Mouse (Mus musculus): ENCODE results near the gene Tenm2. TPM values are rescaled to one million over a fixed set of nuclear protein-coding genes. Genes with fewer than 3 reads are reported as not detected.
A peak's percentile ranks its signal among the peaks of the same experiment; 100 is the strongest.

Tenm2 gene
- polyA plus RNA-seq, 1 experiment from 2014 or later: 1.4 TPM

GRCm38 (mm10) chr11:36238890-36239289, 996.9 kb downstream of the Tenm2 start:
- WGBS: 76% methylated on average over 9 of the region's 9 CpGs
- H3K9me3 ChIP-seq (replicated peaks): no peaks in the 10 kb centered on the region
- no peak overlapping the region for H3K27ac ChIP-seq (ENCODE audit: poor library complexity, severe bottlenecking)
- H3K9ac ChIP-seq: no peak overlapping the region
- H3K27me3 ChIP-seq (replicated peaks): no peaks in the 10 kb centered on the region
- H3K4me3 ChIP-seq: no peak overlapping the region
- no peak overlapping the region for H3K4me2 ChIP-seq
- H3K36me3 ChIP-seq: no peaks in the 10 kb centered on the region
- ATAC-seq (ENCODE audit: insufficient number of reproducible peaks, low FRiP score): no peak
- H3K4me1 ChIP-seq (replicated peaks): peaks cover 13% of the 10 kb centered on the region

- H3K27ac ChIP-seq (ENCODE audit: poor library complexity, severe bottlenecking): no peak overlapping the region
- no peak overlapping the region for H3K9ac ChIP-seq
- 0 out of 2 replicates have a peak, but pooled peaks cover 4% of the 10 kb centered on the region for H3K27me3 ChIP-seq (replicated peaks)
- 81% methylated on average over 11 of the region's 11 CpGs for WGBS
- no peaks in the 10 kb centered on the region for H3K4me1 ChIP-seq (replicated peaks)
- no peaks in the 10 kb centered on the region for H3K36me3 ChIP-seq
- no peak overlapping the region for H3K4me2 ChIP-seq
- no peaks in the 10 kb centered on the region for H3K9me3 ChIP-seq (replicated peaks)
- no peak for ATAC-seq (ENCODE audit: insufficient number of reproducible peaks, low FRiP score)
- no peak overlapping the region for H3K4me3 ChIP-seq
Measured at GRCm38 (mm10) chr11:36228654-36229053, 1007.1 kb downstream of the Tenm2 start.

- Histone ChIP-seq H3K27ac (ENCODE audit: poor library complexity, severe bottlenecking) (no peak overlapping the region), H3K9me3 (replicated peaks) (no peaks in the 10 kb centered on the region), H3K36me3 (no peaks in the 10 kb centered on the region), H3K4me3 (no peak overlapping the region), H3K9ac (no peak overlapping the region), H3K4me2 (no peak overlapping the region), H3K4me1 (replicated peaks) (no peaks in the 10 kb centered on the region), H3K27me3 (replicated peaks) (0 out of 2 replicates have a peak, but pooled peaks cover 4% of the 10 kb centered on the region)
- no peak for ATAC-seq (ENCODE audit: insufficient number of reproducible peaks, low FRiP score)
- 57% methylated on average over 6 of the region's 6 CpGs for WGBS
Measured at GRCm38 (mm10) chr11:36228196-36228595, 1007.6 kb downstream of the Tenm2 start.

GRCm38 (mm10) chr11:36226061-36226460, 1009.7 kb downstream of the Tenm2 start:
- WGBS: 46% methylated on average over 3 of the region's 3 CpGs
- no peak for ATAC-seq (ENCODE audit: insufficient number of reproducible peaks, low FRiP score)
- 0 out of 2 replicates have a peak, but pooled peaks cover 4% of the 10 kb centered on the region for H3K27me3 ChIP-seq (replicated peaks)
- no peak overlapping the region for H3K4me2 ChIP-seq
- no peak overlapping the region for H3K9ac ChIP-seq
- H3K36me3 ChIP-seq: no peaks in the 10 kb centered on the region
- H3K4me1 ChIP-seq (replicated peaks): peaks cover 6% of the 10 kb centered on the region
- no peaks in the 10 kb centered on the region for H3K9me3 ChIP-seq (replicated peaks)
- H3K27ac ChIP-seq (ENCODE audit: poor library complexity, severe bottlenecking): no peak overlapping the region
- H3K4me3 ChIP-seq: no peak overlapping the region

- H3K27me3 ChIP-seq (replicated peaks): 0 out of 2 replicates have a peak, but pooled peaks cover 4% of the 10 kb centered on the region
- no peaks in the 10 kb centered on the region for H3K36me3 ChIP-seq
- no peak overlapping the region for H3K4me3 ChIP-seq
- no peak for ATAC-seq (ENCODE audit: insufficient number of reproducible peaks, low FRiP score)
- H3K9ac ChIP-seq: no peak overlapping the region
- H3K4me1 ChIP-seq (replicated peaks): peaks cover 16% of the 10 kb centered on the region
- 80% methylated on average over 7 of the region's 7 CpGs for WGBS
- H3K9me3 ChIP-seq (replicated peaks): no peaks in the 10 kb centered on the region
- no peak overlapping the region for H3K27ac ChIP-seq (ENCODE audit: poor library complexity, severe bottlenecking)
- no peak overlapping the region for H3K4me2 ChIP-seq
Measured at GRCm38 (mm10) chr11:36223716-36224439, 1011.9 kb downstream of the Tenm2 start.

GRCm38 (mm10) chr11:36222071-36222470, 1013.7 kb downstream of the Tenm2 start:
- ATAC-seq (ENCODE audit: insufficient number of reproducible peaks, low FRiP score): no peak
- H3K27ac ChIP-seq (ENCODE audit: poor library complexity, severe bottlenecking): no peak overlapping the region
- H3K4me2 ChIP-seq: no peak overlapping the region
- H3K27me3 ChIP-seq (replicated peaks): no peaks in the 10 kb centered on the region
- no peaks in the 10 kb centered on the region for H3K36me3 ChIP-seq
- WGBS: 90% methylated on average over 3 of the region's 3 CpGs
- no peak overlapping the region for H3K4me3 ChIP-seq
- peaks cover 16% of the 10 kb centered on the region for H3K4me1 ChIP-seq (replicated peaks)
- H3K9ac ChIP-seq: no peak overlapping the region
- H3K9me3 ChIP-seq (replicated peaks): no peaks in the 10 kb centered on the region

- Histone ChIP-seq H3K4me1 (replicated peaks) (peaks cover 16% of the 10 kb centered on the region), H3K27ac (ENCODE audit: poor library complexity, severe bottlenecking) (no peak overlapping the region; the same call in 1 of the 2 replicates), H3K27me3 (replicated peaks) (no peaks in the 10 kb centered on the region), H3K4me2 (peak overlapping the region; percentile 67), H3K36me3 (no peaks in the 10 kb centered on the region), H3K4me3 (peak overlapping the region; percentile 28), H3K9ac (0 out of 2 replicates have a peak overlapping the region, but pooled peaks have one; percentile 41), H3K9me3 (replicated peaks) (no peaks in the 10 kb centered on the region)
- peak; percentile 75; the same call in 1 of the 2 replicates for ATAC-seq (ENCODE audit: insufficient number of reproducible peaks, low FRiP score)
- WGBS: 12% methylated on average over 10 of the region's 10 CpGs
Measured at GRCm38 (mm10) chr11:36221271-36221975, 1014.3 kb downstream of the Tenm2 start.

- peak overlapping the region; percentile 78 for H3K27ac ChIP-seq (ENCODE audit: poor library complexity, severe bottlenecking)
- no peaks in the 10 kb centered on the region for H3K9me3 ChIP-seq (replicated peaks)
- peak overlapping the region; percentile 52 for H3K4me2 ChIP-seq
- peak; percentile 80; the same call in 1 of the 2 replicates for ATAC-seq (ENCODE audit: insufficient number of reproducible peaks, low FRiP score)
- no peak overlapping the region for H3K9ac ChIP-seq
- no peaks in the 10 kb centered on the region for H3K27me3 ChIP-seq (replicated peaks)
- H3K4me1 ChIP-seq (replicated peaks): peaks cover 16% of the 10 kb centered on the region
- no peak overlapping the region for H3K4me3 ChIP-seq
- H3K36me3 ChIP-seq: no peaks in the 10 kb centered on the region
- WGBS: 2% methylated on average over 5 of the region's 5 CpGs
Measured at GRCm38 (mm10) chr11:36220651-36221050, 1015.1 kb downstream of the Tenm2 start.

GRCm38 (mm10) chr11:36219586-36219985, 1016.2 kb downstream of the Tenm2 start:
- H3K27me3 ChIP-seq (replicated peaks): no peaks in the 10 kb centered on the region
- no peak overlapping the region for H3K9ac ChIP-seq
- no peak overlapping the region for H3K4me3 ChIP-seq
- no peaks in the 10 kb centered on the region for H3K36me3 ChIP-seq
- peaks cover 16% of the 10 kb centered on the region for H3K4me1 ChIP-seq (replicated peaks)
- no peaks in the 10 kb centered on the region for H3K9me3 ChIP-seq (replicated peaks)
- peak overlapping the region; percentile 45; the same call in 1 of the 2 replicates for H3K27ac ChIP-seq (ENCODE audit: poor library complexity, severe bottlenecking)
- H3K4me2 ChIP-seq: no peak overlapping the region
- WGBS: 80% methylated on average over 4 of the region's 4 CpGs
- ATAC-seq (ENCODE audit: insufficient number of reproducible peaks, low FRiP score): no peak

GRCm38 (mm10) chr11:36214589-36214988, 1021.2 kb downstream of the Tenm2 start:
- Histone ChIP-seq H3K9me3 (replicated peaks) (no peaks in the 10 kb centered on the region), H3K27me3 (replicated peaks) (no peaks in the 10 kb centered on the region), H3K4me2 (no peak overlapping the region), H3K27ac (ENCODE audit: poor library complexity, severe bottlenecking) (no peak overlapping the region), H3K36me3 (no peaks in the 10 kb centered on the region), H3K9ac (no peak overlapping the region), H3K4me1 (replicated peaks) (no peaks in the 10 kb centered on the region), H3K4me3 (no peak overlapping the region)
- ATAC-seq (ENCODE audit: insufficient number of reproducible peaks, low FRiP score): no peak
- 75% methylated on average over 3 of the region's 3 CpGs for WGBS

GRCm38 (mm10) chr11:36204381-36204780, 1031.4 kb downstream of the Tenm2 start:
- Histone ChIP-seq H3K4me1 (replicated peaks) (peaks cover 26% of the 10 kb centered on the region), H3K9ac (no peak overlapping the region), H3K27ac (ENCODE audit: poor library complexity, severe bottlenecking) (peak overlapping the region; percentile 77), H3K9me3 (replicated peaks) (no peaks in the 10 kb centered on the region), H3K27me3 (replicated peaks) (no peaks in the 10 kb centered on the region), H3K4me2 (peak overlapping the region; percentile 3; the same call in 1 of the 2 replicates), H3K36me3 (no peaks in the 10 kb centered on the region), H3K4me3 (no peak overlapping the region)
- WGBS: 28% methylated on average over 6 of the region's 6 CpGs
- 0 out of 2 replicates have a peak, but pooled peaks have one; percentile 11 for ATAC-seq (ENCODE audit: insufficient number of reproducible peaks, low FRiP score)

All from heart, embryonic 12.5 days (tissue).